Mouse (Mus musculus): ENCODE results near the gene Foxo3. TPM values are rescaled to one million over a fixed set of nuclear protein-coding genes. Genes with fewer than 3 reads are reported as not detected.
A peak's percentile ranks its signal among the peaks of the same experiment; 100 is the strongest.

Foxo3 gene
- polyA plus RNA-seq, 1 experiment = 35.5 TPM

DNA sequence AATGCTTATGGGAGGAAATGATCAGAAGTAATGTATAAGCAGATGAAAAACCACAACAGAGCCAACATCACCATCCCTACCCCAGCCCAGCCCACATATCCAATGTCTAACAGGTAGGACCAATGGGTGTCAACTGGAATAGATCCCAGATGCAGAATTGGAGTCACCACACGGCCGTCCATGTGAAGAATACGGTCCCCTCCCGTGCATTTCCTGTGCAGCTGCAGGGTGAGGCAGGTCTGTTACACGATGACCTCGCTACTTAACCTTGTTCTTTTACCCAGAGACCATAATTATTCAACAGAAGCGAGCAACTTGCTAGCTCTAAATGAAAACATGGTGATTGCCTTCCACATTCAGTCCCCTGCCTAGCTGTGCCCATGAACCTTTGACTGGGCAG is 23.4 kb upstream of the Foxo3 start:
- no peak overlapping the region for H3K27ac ChIP-seq (ENCODE audit: insufficient read depth, low read length)
- H3K4me3 ChIP-seq (ENCODE audit: insufficient read depth, low read length) = no peak overlapping the region
- TF ChIP-seq POLR2A (IDR thresholded peaks at IDR 0.05; ENCODE audit: extremely low read depth, insufficient read depth, low read length) (no peak), CTCF (IDR thresholded peaks at IDR 0.05; ENCODE audit: extremely low read depth, insufficient read depth, low read length) (no peak)
- H3K4me1 ChIP-seq (ENCODE audit: control insufficient read depth, insufficient read depth, low read length) = no peaks in the 10 kb centered on the region

DNA sequence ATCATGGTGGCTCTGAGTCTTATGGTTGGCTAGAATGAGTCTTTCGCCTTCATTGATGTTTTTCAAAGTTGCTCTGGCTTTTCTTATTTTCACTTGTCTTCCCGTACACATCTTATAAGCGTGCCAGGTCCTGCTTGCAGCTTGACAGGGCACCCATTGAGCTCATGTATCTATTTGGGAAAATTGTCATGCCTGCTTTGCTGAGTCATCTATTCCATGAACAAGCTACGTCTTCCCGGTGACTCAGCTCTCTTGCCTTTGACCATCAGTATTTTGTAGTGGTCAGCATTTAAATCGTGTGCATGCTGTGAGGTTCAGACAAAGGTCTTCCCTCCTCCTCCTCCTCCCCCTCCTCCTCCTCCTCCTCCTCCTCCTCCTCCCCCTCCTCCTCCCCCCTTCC is 22.9 kb upstream of the Foxo3 start:
- no peak for TF ChIP-seq CTCF (IDR thresholded peaks at IDR 0.05; ENCODE audit: extremely low read depth, insufficient read depth, low read length)
- Histone ChIP-seq H3K4me1 (ENCODE audit: control insufficient read depth, insufficient read depth, low read length) (no peaks in the 10 kb centered on the region), H3K27ac (ENCODE audit: insufficient read depth, low read length) (no peak overlapping the region), H3K4me3 (ENCODE audit: insufficient read depth, low read length) (no peak overlapping the region)

DNA sequence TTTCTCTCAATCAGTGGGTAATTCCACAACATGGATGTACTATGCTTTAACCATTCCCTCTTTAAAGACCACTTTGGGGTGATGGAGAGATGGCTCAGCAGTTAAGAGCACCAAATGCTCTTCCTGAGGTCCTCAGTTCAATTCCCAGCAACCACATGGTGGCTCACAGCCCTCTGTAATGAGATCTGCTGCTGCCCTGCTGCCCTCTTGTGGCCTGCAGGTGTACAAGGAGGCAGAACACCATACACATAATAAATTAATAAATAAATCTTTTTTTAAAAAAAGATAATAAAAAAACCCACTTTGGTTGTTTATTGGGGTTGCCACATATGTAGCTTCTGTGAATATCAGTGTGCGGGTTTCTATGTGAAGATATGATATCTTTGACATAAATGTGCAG is 21.4 kb upstream of the Foxo3 start:
- H3K27ac ChIP-seq (ENCODE audit: insufficient read depth, low read length) = no peak overlapping the region
- H3K4me3 ChIP-seq (ENCODE audit: insufficient read depth, low read length) = no peak overlapping the region
- H3K4me1 ChIP-seq (ENCODE audit: control insufficient read depth, insufficient read depth, low read length) = no peaks in the 10 kb centered on the region
- no peak for TF ChIP-seq POLR2A (IDR thresholded peaks at IDR 0.05; ENCODE audit: extremely low read depth, insufficient read depth, low read length)
- 0 out of 2 replicates have a peak, but pooled peaks have one; percentile 8 for TF ChIP-seq CTCF (IDR thresholded peaks at IDR 0.05; ENCODE audit: extremely low read depth, insufficient read depth, low read length)

DNA sequence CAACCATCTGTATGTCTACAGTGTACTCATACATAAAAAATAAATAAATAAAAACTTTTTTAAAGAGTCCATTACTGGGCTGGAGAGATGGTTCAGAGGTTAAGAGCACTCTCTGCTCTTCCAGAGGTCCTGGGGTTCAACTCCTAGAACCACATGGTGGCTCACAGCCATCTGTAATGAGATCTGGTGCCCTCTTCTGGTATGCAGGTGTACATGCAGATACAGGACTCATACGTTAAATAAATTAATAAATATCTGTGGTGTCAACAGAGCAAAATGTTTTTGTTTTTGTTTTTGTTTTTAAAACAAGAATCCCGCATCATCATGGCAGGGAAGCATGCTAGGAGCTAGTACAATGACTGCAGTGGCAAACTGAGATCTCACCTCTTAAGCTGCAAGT is 20.6 kb upstream of the Foxo3 start:
- no peak overlapping the region for H3K4me3 ChIP-seq (ENCODE audit: insufficient read depth, low read length)
- no peaks in the 10 kb centered on the region for H3K4me1 ChIP-seq (ENCODE audit: control insufficient read depth, insufficient read depth, low read length)
- TF ChIP-seq CTCF (IDR thresholded peaks at IDR 0.05; ENCODE audit: extremely low read depth, insufficient read depth, low read length) (no peak), POLR2A (IDR thresholded peaks at IDR 0.05; ENCODE audit: extremely low read depth, insufficient read depth, low read length) (no peak)
- no peak overlapping the region for H3K27ac ChIP-seq (ENCODE audit: insufficient read depth, low read length)

DNA sequence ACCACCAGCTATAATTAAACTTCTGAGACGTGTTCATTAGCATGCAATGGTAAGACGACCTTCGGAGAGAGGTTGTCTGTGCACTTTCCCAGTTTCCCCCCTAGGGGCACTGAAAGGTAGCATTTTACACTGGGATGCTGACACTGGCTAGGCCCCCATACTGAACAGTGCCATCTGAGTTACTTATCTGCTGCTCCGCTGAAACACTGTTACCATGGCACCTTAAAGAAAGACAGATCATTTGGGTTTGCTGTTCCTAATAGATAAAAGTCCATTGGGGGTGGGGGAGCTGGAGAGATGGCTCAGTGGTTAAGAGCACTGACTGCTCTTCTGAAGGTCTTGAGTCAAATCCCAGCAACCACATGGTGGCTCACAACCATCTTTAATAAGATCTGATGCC is 20.0 kb upstream of the Foxo3 start:
- TF ChIP-seq CTCF (IDR thresholded peaks at IDR 0.05; ENCODE audit: extremely low read depth, insufficient read depth, low read length) (no peak), POLR2A (IDR thresholded peaks at IDR 0.05; ENCODE audit: extremely low read depth, insufficient read depth, low read length) (no peak)
- Histone ChIP-seq H3K4me1 (ENCODE audit: control insufficient read depth, insufficient read depth, low read length) (no peaks in the 10 kb centered on the region), H3K4me3 (ENCODE audit: insufficient read depth, low read length) (no peak overlapping the region), H3K27ac (ENCODE audit: insufficient read depth, low read length) (no peak overlapping the region)

DNA sequence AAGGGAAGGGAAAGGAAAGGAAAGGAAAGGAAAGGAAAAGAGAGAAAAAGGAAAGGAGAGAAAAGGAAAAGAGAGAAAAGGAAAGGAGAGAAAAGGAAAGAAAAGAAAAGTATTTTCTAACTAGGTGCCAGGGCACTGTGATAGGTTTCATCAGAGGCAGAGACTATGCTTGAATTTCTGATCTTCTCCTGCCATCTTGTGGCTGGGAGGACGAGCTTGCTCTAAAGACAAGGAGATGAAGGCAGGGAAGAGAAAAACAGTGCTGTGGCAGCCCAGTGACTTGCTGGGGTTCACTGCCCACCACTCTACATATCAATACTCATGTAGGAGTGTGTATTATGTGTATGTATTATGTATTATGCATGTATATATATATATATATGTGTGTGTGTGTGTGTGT is 18.5 kb upstream of the Foxo3 start:
- Histone ChIP-seq H3K4me3 (ENCODE audit: insufficient read depth, low read length) (no peak overlapping the region), H3K4me1 (ENCODE audit: control insufficient read depth, insufficient read depth, low read length) (no peaks in the 10 kb centered on the region), H3K27ac (ENCODE audit: insufficient read depth, low read length) (no peak overlapping the region)
- TF ChIP-seq POLR2A (IDR thresholded peaks at IDR 0.05; ENCODE audit: extremely low read depth, insufficient read depth, low read length) (no peak), CTCF (IDR thresholded peaks at IDR 0.05; ENCODE audit: extremely low read depth, insufficient read depth, low read length) (peak; percentile 96)

DNA sequence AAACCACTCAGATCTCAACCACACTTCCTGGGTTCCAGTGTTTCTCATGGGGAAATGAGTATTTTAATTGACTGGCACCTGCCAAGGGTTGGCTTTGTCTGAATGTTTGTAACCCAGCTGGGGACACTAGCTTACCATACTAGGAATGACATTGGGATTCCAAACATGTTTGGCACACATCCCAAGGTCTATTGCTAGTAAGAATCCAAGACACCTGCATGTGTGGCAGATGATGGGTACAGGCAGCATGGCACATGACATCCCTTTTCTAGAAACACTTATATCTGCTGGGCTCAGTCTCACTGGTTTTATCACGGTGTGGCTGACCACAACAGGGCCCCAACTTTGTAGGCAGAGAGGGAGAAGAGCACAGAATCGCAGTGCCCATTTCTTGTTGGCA is 17.8 kb upstream of the Foxo3 start:
- H3K4me1 ChIP-seq (ENCODE audit: control insufficient read depth, insufficient read depth, low read length) = no peaks in the 10 kb centered on the region
- no peak for TF ChIP-seq POLR2A (IDR thresholded peaks at IDR 0.05; ENCODE audit: extremely low read depth, insufficient read depth, low read length)
- TF ChIP-seq CTCF (IDR thresholded peaks at IDR 0.05; ENCODE audit: extremely low read depth, insufficient read depth, low read length) = no peak

DNA sequence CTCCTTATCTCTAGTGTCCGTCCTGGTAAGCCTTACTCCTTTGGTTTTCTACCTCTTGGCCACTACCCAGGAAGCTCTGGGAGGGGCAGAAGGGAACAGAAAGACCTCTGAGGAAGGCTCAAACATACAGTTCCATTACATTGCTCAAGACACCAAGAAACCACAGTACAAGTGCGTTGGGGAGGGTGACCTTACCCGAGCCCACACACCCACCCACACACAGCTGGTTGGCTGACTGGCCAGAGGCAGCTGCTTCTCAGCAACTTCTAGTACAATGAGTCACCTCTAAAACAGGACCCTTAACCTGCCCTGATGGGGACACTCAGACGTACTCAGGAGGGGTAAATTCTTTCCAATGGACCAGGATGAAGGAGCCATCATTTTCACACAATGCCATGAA is 17.3 kb upstream of the Foxo3 start:
- H3K4me3 ChIP-seq (ENCODE audit: insufficient read depth, low read length) = no peak overlapping the region
- H3K4me1 ChIP-seq (ENCODE audit: control insufficient read depth, insufficient read depth, low read length) = no peaks in the 10 kb centered on the region
- TF ChIP-seq POLR2A (IDR thresholded peaks at IDR 0.05; ENCODE audit: extremely low read depth, insufficient read depth, low read length) (no peak), CTCF (IDR thresholded peaks at IDR 0.05; ENCODE audit: extremely low read depth, insufficient read depth, low read length) (no peak)
- H3K27ac ChIP-seq (ENCODE audit: insufficient read depth, low read length) = no peak overlapping the region

More for the DNA sequence above, 17.8 kb upstream of the Foxo3 start:
- no peak overlapping the region for H3K4me3 ChIP-seq (ENCODE audit: insufficient read depth, low read length)
- no peak overlapping the region for H3K27ac ChIP-seq (ENCODE audit: insufficient read depth, low read length)

DNA sequence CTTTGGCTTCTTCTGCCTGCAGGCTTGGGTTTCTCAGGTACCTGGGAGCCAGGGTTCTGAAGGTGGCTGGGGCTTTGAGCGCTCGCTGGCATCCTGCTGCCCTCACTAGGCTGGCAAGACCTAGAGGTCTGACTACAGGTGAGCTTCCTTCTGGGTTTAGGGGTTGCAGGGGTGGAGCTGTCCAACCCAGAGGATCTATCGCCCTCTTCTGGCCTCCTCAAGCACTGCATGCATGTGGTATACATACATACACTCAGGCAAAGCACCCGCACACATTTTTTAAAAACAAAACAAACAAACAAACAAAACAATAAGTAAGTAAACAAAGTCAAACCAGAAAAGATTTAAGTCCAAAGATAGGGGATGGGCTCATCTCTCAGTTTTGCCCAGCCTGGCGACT is 14.8 kb upstream of the Foxo3 start:
- Histone ChIP-seq H3K4me3 (ENCODE audit: insufficient read depth, low read length) (no peak overlapping the region), H3K4me1 (ENCODE audit: control insufficient read depth, insufficient read depth, low read length) (no peaks in the 10 kb centered on the region), H3K27ac (ENCODE audit: insufficient read depth, low read length) (no peak overlapping the region)
- TF ChIP-seq CTCF (IDR thresholded peaks at IDR 0.05; ENCODE audit: extremely low read depth, insufficient read depth, low read length) = peak; percentile 59
- TF ChIP-seq POLR2A (IDR thresholded peaks at IDR 0.05; ENCODE audit: extremely low read depth, insufficient read depth, low read length) = no peak

DNA sequence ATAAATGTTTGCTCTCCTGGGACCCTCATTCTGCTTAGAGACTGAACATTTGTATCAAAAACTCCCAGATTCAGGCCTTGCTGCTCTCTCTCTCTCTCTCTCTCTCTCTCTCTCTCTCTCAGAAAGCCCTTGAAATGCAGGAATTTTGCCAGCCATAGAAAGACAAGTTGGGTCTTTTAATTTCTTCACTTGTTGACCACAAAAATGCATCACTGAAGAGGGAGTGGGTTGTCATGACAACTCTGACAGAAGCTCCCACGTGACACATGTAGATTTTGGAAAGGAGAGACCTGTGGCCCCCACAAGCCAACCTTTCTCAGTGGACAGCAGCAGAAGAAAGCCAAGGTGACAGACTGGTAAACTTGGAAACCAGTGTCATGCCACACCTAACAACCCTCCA is 11.1 kb upstream of the Foxo3 start:
- Histone ChIP-seq H3K27ac (ENCODE audit: insufficient read depth, low read length) (no peak overlapping the region), H3K4me3 (ENCODE audit: insufficient read depth, low read length) (no peak overlapping the region), H3K4me1 (ENCODE audit: control insufficient read depth, insufficient read depth, low read length) (no peaks in the 10 kb centered on the region)
- TF ChIP-seq CTCF (IDR thresholded peaks at IDR 0.05; ENCODE audit: extremely low read depth, insufficient read depth, low read length) = no peak
- no peak for TF ChIP-seq POLR2A (IDR thresholded peaks at IDR 0.05; ENCODE audit: extremely low read depth, insufficient read depth, low read length)

Measured in cortical plate, adult 2 months (tissue).